Mouse (Mus musculus): ENCODE measurements around the gene Fam243. TPM values are rescaled to one million over a fixed set of nuclear protein-coding genes. Genes with fewer than 3 reads are reported as not detected.

The Fam243 gene
- not detected in 2 replicates for polyA plus RNA-seq (2015; fragmentation: Nextera tagmentation; extraction: Ambion mirVana)

GRCm38 (mm10) chr16:92321341-92321740, at the start of gene Fam243:
Gene Fam243, minus strand, starts transcription at chr16:92321441.

GRCm38 (mm10) chr16:92359229-92359628, 38.0 kb upstream of the Fam243 start, which contains the start of gene Kcne1:
Gene Kcne1, minus strand, starts transcription at chr16:92359468.

GRCm38 (mm10) chr16:92300649-92301411, 20.4 kb downstream of the Fam243 start, which contains the start of gene Smim11:
Gene Smim11, plus strand, starts transcription at chr16:92301286.

DNA sequence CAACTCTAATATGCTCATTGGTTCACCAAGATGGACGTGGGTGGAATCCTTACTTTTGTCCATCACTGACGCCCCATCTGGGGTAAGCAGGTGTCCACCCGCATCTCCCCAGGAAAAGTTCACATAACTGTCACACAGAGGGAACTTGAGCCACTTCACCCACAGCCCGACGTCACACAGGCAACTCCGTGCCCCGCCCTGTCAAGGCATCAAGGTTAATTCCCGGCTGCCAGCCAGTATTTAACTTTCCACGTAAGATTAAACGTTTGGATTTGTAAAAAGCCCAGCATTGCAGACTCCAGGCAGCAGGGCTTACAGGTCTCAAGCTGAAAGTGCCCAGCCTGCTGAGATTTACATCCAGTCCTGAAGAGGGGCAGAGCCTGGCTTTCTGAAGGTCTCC, 29.1 kb downstream of the Fam243 start, which contains the start of gene Kcne2:
Gene Kcne2, plus strand, starts transcription at position 289 of the 400 bp plus-strand sequence.

Other genes with a start within 250 kb of the Fam243 start
- 0.14 and 0.44 TPM in 2 replicates for gene Kcne2, start 29.1 kb downstream of the Fam243 start, polyA plus RNA-seq (2015; fragmentation: Nextera tagmentation; extraction: Ambion mirVana)
- gene Smim11, start 20.2 kb downstream of the Fam243 start, polyA plus RNA-seq (2015; fragmentation: Nextera tagmentation; extraction: Ambion mirVana): 56.6 and 70.8 TPM in 2 replicates
- gene Kcne1, start 38.0 kb upstream of the Fam243 start, polyA plus RNA-seq (2015; fragmentation: Nextera tagmentation; extraction: Ambion mirVana): 0.18 and 0.42 TPM in 2 replicates
- gene Rcan1, start 149.4 kb upstream of the Fam243 start, polyA plus RNA-seq (2015; fragmentation: Nextera tagmentation; extraction: Ambion mirVana): 78.5 and 79.8 TPM in 2 replicates
- 0.57 and 0.75 TPM in 2 replicates for gene Clic6, start 164.3 kb upstream of the Fam243 start, polyA plus RNA-seq (2015; fragmentation: Nextera tagmentation; extraction: Ambion mirVana)